Mouse (Mus musculus) E14TG2a.4 (cell line): Measurements from ENCODE around the gene Rasgef1c.
A peak's percentile ranks its signal among the peaks of the same experiment; 100 is the strongest.

Source experiments
- H3K27me3 ChIP-seq: 2 replicates; pipeline ENCODE4 v1.6.1; 2014; ENCODE audit warnings: low read length, control low read depth; ENCODE audit not compliant: insufficient read depth
- H3K36me3 ChIP-seq: 2 replicates; pipeline ENCODE4 v1.6.1; 2014; ENCODE audit warnings: low read length, control low read depth; ENCODE audit not compliant: insufficient read depth
- H3K4me1 ChIP-seq: replicated peaks from 2 replicates; pipeline ENCODE4 v1.6.1; 2014; ENCODE audit warnings: low read depth, low read length, control low read depth
- H3K4me3 ChIP-seq: replicated peaks from 2 replicates; pipeline ENCODE4 v1.5.1; 2014; ENCODE audit warnings: mild to moderate bottlenecking, low read length
- H3K9me3 ChIP-seq: 2 replicates; pipeline ENCODE4 v1.6.1; 2014; ENCODE audit warnings: low read length, control low read depth
- CTCF ChIP-seq: conservative IDR thresholded peaks from 2 replicates; pipeline ENCODE4 v1.5.1; 2014; ENCODE audit warnings: low read length
- NANOG ChIP-seq: IDR thresholded peaks from 2 replicates; pipeline ENCODE4 v1.6.1; 2014; ENCODE audit warnings: borderline replicate concordance, low read length, mixed read lengths
- POU5F1 ChIP-seq: IDR thresholded peaks from 2 replicates; pipeline ENCODE4 v1.6.1; 2014; ENCODE audit warnings: low read length, borderline replicate concordance

Gene Rasgef1c

GRCm38 (mm10) chr11:49949839-49950238 is 48.2 kb downstream of the Rasgef1c start:
- Histone ChIP-seq H3K27me3 (peaks cover 4% of the 10 kb centered on the region), H3K36me3 (no peaks in the 10 kb centered on the region), H3K4me1 (no peaks in the 10 kb centered on the region)

GRCm38 (mm10) chr11:49953616-49954015 is 52.0 kb downstream of the Rasgef1c start:
- TF ChIP-seq POU5F1 (no peak), NANOG (no peak)
- no peaks in the 10 kb centered on the region for H3K36me3 ChIP-seq
- H3K27me3 ChIP-seq = peaks cover 21% of the 10 kb centered on the region
- no peak overlapping the region for H3K4me3 ChIP-seq
- H3K4me1 ChIP-seq = peaks cover 16% of the 10 kb centered on the region
- H3K9me3 ChIP-seq = no peaks in the 10 kb centered on the region

More at GRCm38 (mm10) chr11:49949839-49950238, 48.2 kb downstream of the Rasgef1c start:
- Histone ChIP-seq H3K4me3 (no peak overlapping the region), H3K9me3 (no peaks in the 10 kb centered on the region)
- TF ChIP-seq POU5F1 (no peak), CTCF (no peak), NANOG (no peak)

GRCm38 (mm10) chr11:49955577-49956261 is 54.1 kb downstream of the Rasgef1c start:
- Histone ChIP-seq H3K4me1 (peaks cover 20% of the 10 kb centered on the region), H3K27me3 (peaks cover 38% of the 10 kb centered on the region), H3K4me3 (no peak overlapping the region), H3K9me3 (no peaks in the 10 kb centered on the region), H3K36me3 (no peaks in the 10 kb centered on the region)
- no peak for TF ChIP-seq POU5F1
- no peak for TF ChIP-seq NANOG
- TF ChIP-seq CTCF = peak; percentile 95

GRCm38 (mm10) chr11:49958017-49958416 is 56.4 kb downstream of the Rasgef1c start:
- no peaks in the 10 kb centered on the region for H3K9me3 ChIP-seq
- TF ChIP-seq CTCF (no peak), NANOG (no peak), POU5F1 (no peak)
- H3K36me3 ChIP-seq = no peaks in the 10 kb centered on the region
- H3K4me1 ChIP-seq = peaks cover 20% of the 10 kb centered on the region
- H3K4me3 ChIP-seq = 0 out of 2 replicates have a peak overlapping the region, but pooled peaks have one; percentile 26
- H3K27me3 ChIP-seq = peaks cover 45% of the 10 kb centered on the region

- peak; percentile 99 for TF ChIP-seq CTCF
- no peak for TF ChIP-seq POU5F1
- no peak for TF ChIP-seq NANOG
- H3K4me3 ChIP-seq = no peak overlapping the region
- H3K9me3 ChIP-seq = no peaks in the 10 kb centered on the region
- peaks cover 20% of the 10 kb centered on the region for H3K4me1 ChIP-seq
- no peaks in the 10 kb centered on the region for H3K36me3 ChIP-seq
- peaks cover 40% of the 10 kb centered on the region for H3K27me3 ChIP-seq
These were observed 59.6 kb downstream of the Rasgef1c start for GRCm38 (mm10) chr11:49961098-49961740.

GRCm38 (mm10) chr11:49965320-49965719 is 63.7 kb downstream of the Rasgef1c start:
- Histone ChIP-seq H3K9me3 (no peaks in the 10 kb centered on the region), H3K27me3 (peaks cover 19% of the 10 kb centered on the region), H3K4me3 (no peak overlapping the region), H3K36me3 (no peaks in the 10 kb centered on the region), H3K4me1 (peaks cover 7% of the 10 kb centered on the region; the same call in 1 of the 2 replicates)
- TF ChIP-seq POU5F1 = no peak
- TF ChIP-seq CTCF = no peak
- no peak for TF ChIP-seq NANOG

- H3K9me3 ChIP-seq = no peaks in the 10 kb centered on the region
- H3K36me3 ChIP-seq = no peaks in the 10 kb centered on the region
- no peak for TF ChIP-seq NANOG
- no peak for TF ChIP-seq CTCF
- TF ChIP-seq POU5F1 = no peak
- H3K4me1 ChIP-seq = peaks cover 7% of the 10 kb centered on the region; the same call in 1 of the 2 replicates
- no peak overlapping the region for H3K4me3 ChIP-seq
- peaks cover 3% of the 10 kb centered on the region; the same call in 1 of the 2 replicates for H3K27me3 ChIP-seq
These were observed 68.1 kb downstream of the Rasgef1c start for GRCm38 (mm10) chr11:49969692-49970091.

- H3K9me3 ChIP-seq = no peaks in the 10 kb centered on the region
- H3K4me3 ChIP-seq = no peak overlapping the region
- H3K27me3 ChIP-seq = peaks cover 3% of the 10 kb centered on the region; the same call in 1 of the 2 replicates
- no peaks in the 10 kb centered on the region for H3K36me3 ChIP-seq
- peaks cover 6% of the 10 kb centered on the region; the same call in 1 of the 2 replicates for H3K4me1 ChIP-seq
- TF ChIP-seq NANOG = no peak
- no peak for TF ChIP-seq CTCF
- no peak for TF ChIP-seq POU5F1
These were observed 72.2 kb downstream of the Rasgef1c start for GRCm38 (mm10) chr11:49973657-49974340.
